Mouse (Mus musculus): ENCODE results near the gene Dlx3. TPM values are rescaled to one million over a fixed set of nuclear protein-coding genes. Genes with fewer than 3 reads are reported as not detected.

The Dlx3 gene
- total RNA-seq (2021): not detected
- long read RNA-seq, experiment 1: 0 reads
- long read RNA-seq, experiment 2: 0 reads

DNA sequence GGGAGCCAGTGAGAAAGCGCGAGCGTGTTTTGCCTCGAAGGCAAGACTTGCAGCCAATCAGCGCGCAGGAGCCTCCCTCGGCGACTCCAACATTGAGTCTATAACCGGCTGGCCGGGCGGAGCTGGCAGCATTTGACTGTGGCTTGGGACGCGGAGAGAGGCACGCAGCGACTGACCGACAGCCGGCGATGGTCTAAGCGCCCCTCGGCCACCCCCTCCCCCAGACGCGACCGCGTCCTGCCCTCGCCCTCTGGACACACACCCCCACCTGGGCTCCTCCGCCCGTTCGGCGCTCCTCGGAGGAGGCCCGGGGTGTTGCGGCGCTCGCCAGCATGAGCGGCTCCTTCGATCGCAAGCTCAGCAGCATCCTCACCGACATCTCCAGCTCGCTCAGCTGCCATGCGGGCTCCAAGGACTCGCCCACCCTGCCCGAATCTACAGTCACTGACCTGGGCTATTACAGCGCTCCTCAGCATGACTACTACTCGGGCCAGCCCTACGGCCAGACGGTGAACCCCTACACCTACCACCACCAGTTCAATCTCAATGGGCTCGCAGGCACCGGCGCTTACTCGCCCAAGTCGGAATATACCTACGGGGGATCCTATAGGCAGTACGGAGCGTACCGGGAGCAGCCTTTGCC, at the start of gene Dlx3:
Dlx3 (plus strand) TSS at position 130 of the 643 bp plus-strand sequence.
- intact Hi-C loops (cut with DNase I): loop anchor here (5.0 to 10.0 kb wide), 2 partner anchors 255 to 402 kb away; no protein-coding TSS in a partner anchor
- no peak for DNase-seq

DNA sequence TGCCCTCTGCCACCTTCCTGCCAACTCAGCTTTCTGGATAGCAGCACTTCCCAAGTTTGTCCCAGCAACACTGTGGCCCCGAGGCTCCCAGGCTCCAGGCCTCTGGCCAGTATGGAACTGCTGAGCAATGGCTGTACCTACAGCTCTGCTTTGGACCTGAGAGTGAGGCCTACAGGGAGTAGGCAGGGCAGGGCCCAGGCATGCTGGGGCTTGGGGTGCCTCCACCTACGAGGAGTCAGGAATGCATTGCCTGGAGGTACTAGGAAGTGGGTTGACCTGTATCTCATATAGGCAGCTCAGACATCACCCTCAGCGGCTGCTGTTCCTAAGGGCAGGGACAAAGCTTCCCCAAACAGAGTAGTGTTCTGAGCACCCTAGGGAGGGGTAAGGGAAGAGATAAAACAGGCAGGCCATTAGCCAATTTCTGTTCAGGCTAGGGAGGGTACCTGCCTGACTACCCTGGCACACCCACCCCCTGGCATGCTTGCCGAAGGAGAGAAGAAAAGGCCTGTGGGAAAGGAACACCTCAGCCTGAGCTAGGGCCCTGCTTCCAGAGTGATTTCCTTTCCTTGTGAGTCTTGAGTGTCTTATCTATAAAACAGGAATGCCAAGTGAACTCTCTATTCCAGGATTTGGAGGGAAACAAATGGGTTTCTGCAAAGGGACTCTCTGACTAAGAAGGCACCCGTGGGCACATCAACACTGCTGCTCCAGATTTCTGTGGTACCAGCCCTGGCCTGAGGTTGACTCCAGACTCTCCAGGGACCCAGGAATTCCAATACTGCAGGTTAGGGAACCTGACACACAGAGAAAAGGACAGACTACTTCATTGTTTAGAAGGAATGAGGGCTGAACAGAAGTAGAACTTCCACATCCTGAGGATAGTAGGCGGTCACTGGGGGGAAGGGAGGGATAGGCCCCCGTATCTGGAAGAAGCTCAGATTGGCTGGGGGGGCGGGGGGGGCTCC, 49.5 kb upstream of the Dlx3 start:
- no peak for DNase-seq
- intact Hi-C loops (cut with DNase I): no loop called here

DNA sequence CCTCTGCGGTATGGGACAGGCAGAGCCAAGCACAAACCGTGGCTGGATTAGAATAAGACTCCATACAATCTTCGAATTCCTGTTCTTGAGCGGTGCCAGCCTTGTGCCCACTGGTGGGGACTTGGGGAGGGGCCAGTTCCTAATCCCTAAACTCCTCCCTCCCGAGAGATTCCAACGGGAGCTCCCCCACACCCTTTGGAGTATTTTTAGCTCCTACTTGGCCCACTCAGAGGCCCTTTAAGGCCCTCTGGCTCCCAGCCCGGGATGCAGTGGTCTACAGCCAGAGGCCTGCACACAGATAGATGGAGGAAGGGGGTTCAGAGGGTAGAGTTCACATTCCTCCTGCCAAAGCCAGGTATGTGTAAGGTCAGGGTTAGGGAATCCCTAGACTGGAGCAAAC, 48.7 kb upstream of the Dlx3 start:
- DNase-seq: no peak
- intact Hi-C loops (cut with DNase I): no loop called here

DNA sequence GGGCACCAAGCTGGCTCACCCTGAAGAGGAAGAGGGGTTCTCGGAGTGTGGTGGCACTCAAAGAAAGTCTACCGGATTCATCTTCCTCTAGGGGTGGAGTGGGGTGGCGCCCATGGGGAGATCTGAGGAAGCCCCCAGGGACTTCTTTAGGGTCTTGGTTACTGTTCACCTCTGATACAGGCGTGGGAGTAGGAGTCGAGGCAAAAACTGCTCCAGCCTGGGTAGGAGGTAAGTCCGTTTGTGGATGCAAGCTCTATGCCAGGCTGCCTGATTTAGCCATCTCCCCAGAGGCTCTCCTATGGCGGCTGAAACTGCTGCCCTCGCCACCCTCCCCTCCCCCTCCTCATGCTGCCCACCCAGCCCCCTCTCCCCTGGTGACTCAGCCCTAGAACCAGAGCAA, 47.8 kb upstream of the Dlx3 start:
- intact Hi-C loops (cut with DNase I): no loop called here

DNA sequence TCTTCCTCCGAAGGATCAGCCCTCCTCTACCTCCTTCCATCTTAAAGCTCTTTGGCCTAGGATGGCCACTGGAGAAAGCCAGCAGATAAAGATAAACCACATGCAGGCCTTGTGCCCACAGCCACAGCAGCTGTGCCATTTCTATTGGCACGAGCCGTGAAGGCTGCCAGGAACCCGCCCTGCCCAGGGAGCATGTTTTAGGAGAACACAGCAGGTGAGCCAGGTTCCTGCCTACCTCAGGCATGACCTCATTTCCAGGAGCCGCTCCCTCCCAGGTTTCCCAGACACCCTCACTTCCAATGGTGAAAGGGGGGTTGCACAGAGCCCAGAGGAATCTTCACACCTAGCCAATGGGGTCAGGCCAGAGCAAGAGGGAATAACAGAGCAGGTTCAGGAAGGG, 47.1 kb upstream of the Dlx3 start:
- no peak for DNase-seq
- intact Hi-C loops (cut with DNase I): no loop called here

More for the DNA sequence above, 47.8 kb upstream of the Dlx3 start:
- no peak for DNase-seq

DNA sequence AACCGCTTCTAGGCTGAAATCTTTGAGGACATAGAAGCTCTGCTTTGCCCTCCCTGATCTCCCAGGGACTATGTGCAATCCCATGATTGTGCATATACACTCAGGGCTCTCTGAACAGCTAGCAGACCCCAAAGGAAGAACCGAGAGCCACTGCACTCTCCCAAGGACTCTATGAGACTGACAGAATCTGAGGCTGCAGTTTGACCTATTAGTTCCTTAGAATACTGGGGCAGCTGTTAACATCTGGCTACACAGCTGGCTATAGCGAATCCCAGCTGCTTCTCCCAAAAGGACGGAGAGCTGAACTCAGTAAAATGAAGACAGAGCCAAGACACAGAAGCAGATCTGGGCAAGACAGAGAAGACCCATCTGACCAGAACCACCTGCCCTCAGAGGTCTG, 46.1 kb upstream of the Dlx3 start:
- no peak for DNase-seq
- intact Hi-C loops (cut with DNase I): loop anchor here (2.0 kb wide), 2 partner anchors 27 to 33 kb away; no protein-coding TSS in a partner anchor

DNA sequence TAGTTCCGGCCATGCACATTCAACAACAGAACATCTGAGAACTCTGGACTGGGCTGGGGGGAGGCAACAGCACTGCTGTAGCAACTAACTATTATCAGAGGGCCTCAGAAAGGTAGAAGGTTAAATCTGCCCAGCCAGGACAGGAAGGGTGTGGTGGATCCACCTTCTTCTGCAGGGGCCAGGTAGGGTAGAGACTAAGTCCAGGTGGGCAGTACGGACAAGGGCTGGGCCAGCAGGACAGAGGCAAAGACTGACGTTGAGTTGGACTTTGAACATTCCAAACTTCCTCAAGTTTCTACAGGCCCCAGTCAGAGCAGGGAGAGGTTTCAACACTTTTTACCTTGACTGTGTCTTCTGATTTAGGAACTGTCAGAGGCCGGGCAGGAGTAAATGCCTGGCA, 45.2 kb upstream of the Dlx3 start:
- intact Hi-C loops (cut with DNase I): loop anchor here (2.0 kb wide), 2 partner anchors 28 to 32 kb away; no protein-coding TSS in a partner anchor

DNA sequence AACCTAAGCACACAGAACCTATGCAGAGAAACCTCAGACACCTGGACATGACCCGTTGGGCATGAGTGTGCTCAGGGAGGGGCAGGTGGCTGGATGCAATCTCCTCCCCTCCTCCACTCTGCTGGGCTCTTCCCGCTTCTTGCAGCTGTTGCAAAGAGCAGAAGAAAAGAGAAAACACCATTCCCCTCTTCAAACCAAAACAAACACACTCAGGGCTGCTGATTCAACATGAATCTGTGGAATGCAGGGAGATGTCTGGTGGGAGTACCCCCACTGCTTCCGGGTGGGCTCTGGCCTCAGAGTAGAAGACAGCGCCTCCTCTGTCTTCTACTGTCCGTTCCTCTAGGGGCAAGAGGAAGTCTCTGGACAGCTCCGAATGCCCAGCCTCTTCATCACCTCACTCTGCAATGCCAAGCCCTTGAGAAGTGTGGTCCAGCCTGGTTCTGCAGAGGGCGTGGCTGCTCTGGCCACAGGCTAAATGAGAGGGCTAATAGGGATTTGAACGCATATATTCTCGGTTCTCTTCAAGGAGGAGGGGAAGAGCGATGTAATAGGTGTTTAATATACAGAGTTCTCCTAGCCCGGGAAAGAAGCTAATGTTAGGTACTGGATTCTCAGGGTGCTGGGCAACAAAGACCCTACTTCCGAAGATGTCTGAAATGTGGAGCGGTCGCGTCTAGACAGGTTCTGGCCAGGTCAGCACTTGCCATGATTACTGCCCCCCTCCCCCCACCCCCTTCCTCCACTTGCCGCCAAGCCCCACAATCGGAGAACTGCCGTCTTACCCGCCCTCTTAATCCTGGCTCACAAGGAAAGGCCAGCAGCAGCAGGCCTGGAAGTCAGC, 44.5 kb upstream of the Dlx3 start:
- DNase-seq: no peak
- intact Hi-C loops (cut with DNase I): loop anchor here (2.0 kb wide), 2 partner anchors 29 to 31 kb away; no protein-coding TSS in a partner anchor

More for the DNA sequence above, 45.2 kb upstream of the Dlx3 start:
- no peak for DNase-seq

DNA sequence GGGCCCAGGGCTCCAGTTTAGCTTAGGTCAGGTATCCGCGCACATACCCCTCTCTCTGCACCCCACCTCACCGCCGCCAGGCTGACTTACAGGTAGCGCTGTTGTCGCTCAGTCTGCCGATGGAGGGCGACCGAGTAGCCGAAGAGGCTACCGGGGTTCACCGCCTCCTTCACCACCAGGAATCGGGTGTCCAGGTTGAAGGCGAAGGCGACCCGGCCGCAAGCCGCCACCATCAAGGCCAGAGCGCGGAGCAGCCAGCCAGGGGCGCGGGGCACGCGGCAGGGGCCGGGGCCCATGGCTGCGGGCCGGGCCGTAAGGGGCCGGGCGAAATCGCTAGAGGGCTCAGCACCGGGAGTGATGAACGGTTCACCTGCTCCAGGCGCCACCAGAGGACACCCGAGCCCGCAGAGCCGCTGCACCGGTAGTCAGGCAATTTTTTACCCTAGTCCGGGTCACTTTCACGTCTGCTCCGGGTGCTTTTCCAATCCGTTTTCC, 43.8 kb upstream of the Dlx3 start:
- intact Hi-C loops (cut with DNase I): no loop called here
- DNase-seq: peak; percentile 20 to 40

DNA sequence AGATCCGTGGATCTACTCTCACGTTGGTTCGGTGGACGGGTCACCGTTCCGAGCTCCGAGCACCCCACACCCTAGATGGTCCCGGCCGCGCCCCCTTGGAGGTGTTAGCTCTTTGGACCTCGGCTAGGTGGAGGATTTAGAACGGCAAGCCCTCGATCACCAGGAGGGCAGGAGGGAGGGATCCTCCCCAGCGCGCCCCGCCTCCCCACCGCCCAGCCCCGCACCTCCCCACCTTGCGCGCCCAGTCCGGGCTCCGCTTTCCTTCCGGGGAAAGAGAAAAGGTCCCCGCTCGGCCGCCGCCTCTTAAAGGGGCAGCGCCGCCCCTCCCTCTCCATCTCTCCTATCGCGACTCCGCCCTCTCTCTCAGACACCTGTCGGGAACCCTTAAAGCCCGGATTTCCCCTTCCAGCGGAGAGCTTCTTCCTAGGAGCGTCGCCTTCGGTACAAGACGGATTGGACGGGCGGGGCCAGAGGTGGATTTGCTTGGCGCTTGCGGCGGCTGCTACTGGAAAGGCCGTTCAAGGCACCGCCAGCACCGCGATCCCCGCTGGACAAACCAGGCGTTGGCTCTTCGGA, 43.3 kb upstream of the Dlx3 start, which contains the start of gene Itga3:
Itga3 (minus strand) TSS at position 266 of the 576 bp plus-strand sequence.
- DNase-seq: peak; percentile 29 to 46
- intact Hi-C loops (cut with DNase I): no loop called here

DNA sequence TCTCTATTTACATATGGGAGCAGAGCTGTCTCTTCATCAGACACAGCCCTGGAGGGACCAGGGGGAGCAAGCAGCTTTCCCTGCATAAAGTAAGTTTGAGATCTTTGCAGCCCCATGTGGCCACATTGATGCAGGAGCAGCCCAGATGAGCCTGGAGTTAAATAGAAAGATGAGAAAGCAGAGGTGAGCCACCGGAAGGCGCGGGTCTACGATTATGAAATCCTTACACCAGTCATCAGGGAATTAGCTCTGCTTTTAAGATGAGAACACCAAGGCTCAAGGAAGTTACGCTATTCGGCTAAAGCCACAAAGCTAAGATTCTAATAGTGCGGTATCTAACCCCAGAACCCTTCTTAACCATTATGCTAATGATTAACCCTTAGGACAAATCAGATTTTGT, 42.0 kb upstream of the Dlx3 start:
- intact Hi-C loops (cut with DNase I): no loop called here
- no peak for DNase-seq

DNA sequence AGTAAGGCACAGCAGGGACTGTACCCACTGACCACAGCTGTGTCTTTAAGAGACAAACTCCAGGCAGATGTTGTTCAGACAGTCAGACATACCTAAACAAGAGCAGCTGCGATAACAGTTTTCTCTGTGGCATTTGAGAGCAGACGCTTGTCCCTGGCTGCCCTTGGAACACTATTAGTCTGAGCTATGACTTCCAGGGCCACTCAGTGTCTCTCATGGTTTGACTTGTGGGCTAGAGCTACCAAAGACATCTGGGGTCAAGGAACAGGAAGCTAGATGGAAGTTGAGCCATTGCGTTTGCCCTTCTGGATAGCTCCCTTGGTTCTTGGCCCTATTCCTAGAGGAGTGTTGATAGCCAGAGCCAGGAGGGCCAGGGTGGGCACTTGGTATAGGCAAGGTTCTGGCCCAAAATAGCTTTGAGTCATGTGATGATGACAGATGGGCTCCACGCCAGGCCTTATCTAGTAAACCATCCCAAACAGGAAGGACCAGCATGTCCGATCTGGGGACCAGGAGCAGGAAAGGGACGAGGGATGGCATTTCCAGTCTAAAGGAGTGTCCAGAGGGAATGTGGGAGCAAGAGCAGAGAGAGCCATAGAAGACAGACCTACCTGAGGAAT, 40.6 kb upstream of the Dlx3 start:
- intact Hi-C loops (cut with DNase I): no loop called here
- no peak for DNase-seq

DNA sequence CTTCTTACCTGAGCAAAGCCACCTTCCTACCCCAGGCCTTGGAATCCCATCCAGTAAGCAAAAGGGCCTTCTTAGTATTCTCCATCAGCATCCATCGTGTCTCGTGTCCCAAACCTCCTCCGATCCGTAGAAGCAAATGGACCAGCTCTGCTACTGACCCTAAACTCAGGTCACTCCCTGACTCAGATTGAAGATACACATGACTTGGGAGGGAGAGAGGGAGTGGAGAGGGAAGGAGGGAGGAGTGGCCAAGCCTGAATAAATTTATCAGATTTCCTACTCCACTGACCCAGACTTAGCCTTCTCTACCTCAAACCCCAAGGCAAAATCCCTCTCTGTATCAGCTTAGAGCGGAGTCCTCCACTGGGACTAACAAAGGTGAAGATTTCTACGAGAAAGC, 39.1 kb upstream of the Dlx3 start:
- no peak for DNase-seq
- intact Hi-C loops (cut with DNase I): no loop called here

DNA sequence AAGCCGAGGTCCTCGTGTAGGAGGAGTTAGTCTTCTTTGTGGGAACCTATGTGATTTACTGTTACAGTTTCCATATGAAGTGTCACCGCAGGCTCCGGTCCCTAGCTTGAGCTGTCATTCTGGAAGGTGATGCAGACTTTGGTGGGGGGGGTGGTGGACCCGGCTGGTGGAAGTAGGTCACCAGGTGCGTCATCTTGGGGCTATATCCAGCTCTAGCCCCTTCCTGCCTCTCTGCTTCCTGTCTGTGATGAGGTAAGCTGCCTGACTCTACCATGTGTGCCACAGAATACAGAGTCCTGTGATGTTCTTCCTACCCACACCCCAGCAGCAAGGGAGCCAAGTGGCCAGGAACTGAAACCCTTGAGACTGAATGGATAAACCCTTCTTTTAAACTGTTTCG, 37.0 kb upstream of the Dlx3 start:
- intact Hi-C loops (cut with DNase I): no loop called here

DNA sequence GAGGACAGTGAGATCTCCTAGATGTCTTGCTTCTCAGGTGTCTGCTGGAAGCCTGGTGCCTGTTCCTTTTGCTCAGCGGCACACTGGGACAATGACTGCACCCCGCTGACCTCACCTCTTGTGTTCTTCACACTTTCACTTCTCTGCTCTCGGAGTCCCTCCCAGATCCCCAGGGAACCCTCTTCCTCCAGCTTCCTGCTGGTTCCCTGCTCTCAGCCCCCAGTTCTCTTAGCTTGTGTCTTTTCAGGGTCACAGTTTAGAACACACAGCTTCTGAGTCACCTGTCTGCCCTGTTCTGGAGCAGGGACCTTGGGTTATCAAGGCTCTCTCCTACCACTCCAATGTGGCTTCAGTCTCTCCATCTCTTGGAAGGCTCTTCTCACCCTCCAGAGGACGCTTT, 35.7 kb upstream of the Dlx3 start:
- no peak for DNase-seq
- intact Hi-C loops (cut with DNase I): no loop called here

More for the DNA sequence above, 37.0 kb upstream of the Dlx3 start:
- DNase-seq: no peak

DNA sequence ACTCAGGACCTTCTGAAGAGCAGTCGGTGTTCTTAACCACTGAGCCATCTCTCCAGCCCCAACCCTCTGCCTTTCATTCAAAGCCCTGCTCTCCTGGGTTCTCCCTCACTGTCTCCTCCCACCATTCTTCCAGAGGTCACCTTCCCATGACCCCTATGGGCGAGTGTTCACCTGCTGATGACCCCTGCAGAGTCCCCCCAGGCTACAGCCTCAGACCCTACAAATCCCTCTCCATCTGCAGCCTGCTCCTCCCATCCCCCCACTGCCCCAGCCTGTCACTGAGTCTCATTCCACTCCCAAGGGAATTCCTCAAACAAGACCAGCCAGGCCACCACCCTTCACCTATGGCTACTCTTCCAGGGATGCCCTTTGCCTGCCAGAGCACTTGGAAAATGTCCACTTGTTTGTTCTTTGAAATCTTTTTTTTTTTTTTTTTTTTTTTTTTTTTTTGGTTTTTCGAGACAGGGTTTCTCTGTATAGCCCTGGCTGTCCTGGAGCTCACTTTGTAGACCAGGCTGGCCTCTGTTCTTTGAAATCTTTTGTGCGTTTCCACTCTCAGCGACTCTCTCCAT, 35.0 kb upstream of the Dlx3 start:
- intact Hi-C loops (cut with DNase I): no loop called here
- DNase-seq: no peak

DNA sequence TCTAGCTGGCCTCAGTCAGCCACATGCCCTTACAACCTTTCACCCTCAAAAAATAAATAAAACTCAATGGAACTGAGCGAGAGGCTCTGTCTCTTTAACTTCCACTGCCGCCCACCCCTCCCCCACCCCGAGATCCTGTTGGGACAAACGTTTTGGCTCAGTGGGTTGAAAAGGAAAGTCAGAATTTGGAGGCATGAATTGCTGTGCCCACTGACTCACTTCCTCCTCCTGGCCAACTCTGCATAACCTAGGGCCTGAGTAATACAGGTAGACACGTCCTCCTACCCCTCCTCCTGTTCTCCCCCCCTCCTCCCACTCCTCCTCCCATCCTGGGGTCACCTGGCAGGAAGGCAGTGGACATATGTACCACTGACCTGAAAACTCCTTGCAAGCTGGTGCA, 34.2 kb upstream of the Dlx3 start:
- no peak for DNase-seq
- intact Hi-C loops (cut with DNase I): no loop called here

DNA sequence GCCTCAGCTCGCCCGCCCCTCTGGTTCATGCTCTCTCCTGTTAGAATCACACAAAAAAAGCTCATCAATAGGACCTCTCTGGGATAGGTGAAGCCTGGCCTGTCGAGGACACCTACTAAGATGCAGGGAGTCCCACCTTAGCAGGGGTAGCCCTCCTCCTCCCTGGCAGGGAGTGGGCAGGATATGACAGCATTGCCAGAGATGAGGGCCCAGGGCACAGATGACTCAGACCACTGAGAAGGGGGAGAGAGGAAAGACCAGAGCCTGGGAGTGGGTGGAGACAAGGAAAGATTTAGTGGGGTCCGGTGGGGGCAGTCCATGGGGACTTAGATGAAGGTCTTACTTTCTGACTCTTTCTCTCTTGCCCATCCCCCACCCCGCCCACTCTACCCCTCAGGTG, 33.7 kb upstream of the Dlx3 start:
- intact Hi-C loops (cut with DNase I): no loop called here
- DNase-seq: no peak
